Mouse (Mus musculus) testis, postnatal 10 days (tissue): ENCODE results near the gene Fgfr2.
A peak's percentile ranks its signal among the peaks of the same experiment; 100 is the strongest.

Experiments used
- DNase-seq: peaks from one replicate; pipeline ENCODE4 v3.0.0; 2021; ENCODE audit warnings: low spot score

Fgfr2 gene

DNA sequence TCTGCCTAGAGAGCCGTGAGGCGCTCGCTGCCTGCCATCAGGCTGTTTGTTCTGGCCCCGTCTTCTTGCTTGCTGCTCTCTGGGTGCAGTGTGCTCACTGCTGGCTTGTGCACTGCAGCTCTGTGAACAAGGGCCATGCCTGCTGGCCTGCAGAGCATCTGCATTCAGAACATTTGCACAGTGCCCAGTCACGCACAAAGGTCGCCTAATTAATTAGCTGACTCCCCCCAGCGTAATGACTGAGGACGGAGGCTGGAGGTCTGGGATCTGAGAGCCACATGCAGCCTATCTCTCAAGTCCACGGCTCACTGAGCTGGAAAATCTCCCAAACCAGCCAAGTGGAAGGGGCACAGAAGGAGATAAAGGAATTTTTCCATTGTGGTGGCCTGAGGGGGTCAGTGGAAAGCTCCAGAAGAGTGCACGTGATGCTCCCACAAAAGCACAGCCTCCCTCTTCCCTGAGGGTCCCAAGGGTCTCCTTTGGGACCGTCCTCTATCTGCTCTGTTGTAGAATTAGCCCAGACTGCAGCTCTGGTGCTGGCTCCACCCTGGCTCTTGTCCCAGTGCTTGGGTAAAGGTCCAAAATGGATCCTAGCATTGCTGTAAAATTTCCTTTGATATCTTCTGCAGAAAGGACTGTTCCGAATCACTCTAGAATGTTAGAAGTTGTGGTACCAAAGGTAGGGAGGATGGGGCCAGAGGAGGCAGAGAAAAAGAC is 2285.1 kb downstream of the Fgfr2 start:
- DNase-seq: no peak

GRCm38 (mm10) chr7:130836066-130836465 is 2287.1 kb downstream of the Fgfr2 start:
- DNase-seq: no peak

DNA sequence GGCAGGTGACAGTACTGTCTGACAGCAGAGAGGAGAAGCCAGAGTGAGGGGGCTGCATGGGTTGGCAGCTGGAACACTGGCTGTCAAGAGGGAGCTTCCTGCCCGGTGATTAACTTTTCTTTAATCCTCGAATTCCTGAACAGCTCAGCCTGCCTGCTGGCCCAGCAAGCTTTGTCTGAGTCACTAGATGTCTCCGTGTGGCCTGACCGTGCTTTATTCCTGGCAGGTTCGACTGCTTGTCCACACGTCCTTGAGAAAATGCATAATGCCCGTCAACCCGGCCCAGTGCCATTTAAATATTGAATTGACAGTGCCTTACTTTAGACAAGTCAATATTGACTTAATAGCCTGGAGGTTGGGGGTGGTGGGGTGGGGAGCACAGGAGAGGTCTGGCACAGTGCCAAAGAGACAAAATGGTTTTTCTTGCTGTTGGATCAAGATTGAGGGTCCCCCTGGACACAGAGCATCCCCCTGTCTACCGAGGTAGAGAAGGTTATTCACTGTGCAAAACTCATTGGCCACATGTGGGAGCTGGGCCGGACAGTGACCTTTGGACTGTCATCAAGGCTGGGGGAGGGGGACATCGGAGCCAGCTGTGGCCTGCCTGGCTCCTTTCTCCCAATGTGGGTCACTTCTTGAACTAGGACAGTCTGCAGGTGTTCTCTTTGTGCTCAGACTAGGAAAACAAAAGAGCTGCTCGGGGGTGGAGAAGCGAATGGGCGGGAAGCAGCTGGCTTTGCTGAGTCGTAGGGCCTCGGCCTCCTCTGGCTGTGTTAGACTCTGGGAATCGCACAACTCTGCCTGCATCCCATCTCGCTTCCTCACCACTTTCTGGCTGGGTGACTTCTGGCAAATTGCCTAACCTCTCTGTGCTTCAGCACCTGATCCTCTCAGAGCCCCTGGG is 2287.9 kb downstream of the Fgfr2 start:
- no peak for DNase-seq

DNA sequence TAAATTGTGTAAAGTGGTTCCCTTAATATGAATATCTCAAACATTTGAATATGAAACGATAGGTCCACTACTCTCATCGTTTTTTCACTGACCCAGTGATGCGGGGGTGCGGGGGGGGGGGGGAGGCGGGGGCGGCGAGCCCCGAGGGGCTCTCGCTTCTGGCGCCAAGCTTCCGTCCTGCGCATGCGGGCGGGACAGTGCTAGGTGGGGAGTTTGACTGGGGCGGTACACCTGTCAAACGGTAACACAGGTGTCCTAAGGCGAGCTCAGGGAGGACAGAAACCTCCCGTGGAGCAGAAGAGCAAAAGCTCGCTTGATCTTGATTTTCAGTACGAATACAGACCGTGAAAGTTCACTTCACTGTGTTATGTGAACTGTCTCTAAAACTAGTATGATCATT is 2288.9 kb downstream of the Fgfr2 start:
- peak; percentile 92 for DNase-seq

DNA sequence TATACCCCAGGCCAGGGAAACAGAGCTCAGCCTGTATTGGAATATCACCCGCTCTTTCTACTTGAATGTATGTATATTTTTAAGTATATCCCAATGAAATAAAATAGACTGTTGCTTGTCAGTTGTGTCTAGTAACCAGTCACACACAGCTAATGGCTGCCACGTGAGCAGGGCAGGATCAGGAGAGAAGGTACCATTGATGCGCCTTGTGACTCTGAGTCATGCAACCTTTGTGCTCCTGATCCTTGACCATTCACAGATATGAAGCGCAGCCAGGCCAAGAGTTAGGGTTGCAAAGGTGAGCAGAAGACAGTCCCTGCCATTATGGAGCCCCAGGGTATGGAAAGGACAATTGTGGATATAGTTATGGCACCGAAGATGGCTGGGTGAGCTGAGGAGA is 2291.6 kb downstream of the Fgfr2 start:
- DNase-seq: no peak

DNA sequence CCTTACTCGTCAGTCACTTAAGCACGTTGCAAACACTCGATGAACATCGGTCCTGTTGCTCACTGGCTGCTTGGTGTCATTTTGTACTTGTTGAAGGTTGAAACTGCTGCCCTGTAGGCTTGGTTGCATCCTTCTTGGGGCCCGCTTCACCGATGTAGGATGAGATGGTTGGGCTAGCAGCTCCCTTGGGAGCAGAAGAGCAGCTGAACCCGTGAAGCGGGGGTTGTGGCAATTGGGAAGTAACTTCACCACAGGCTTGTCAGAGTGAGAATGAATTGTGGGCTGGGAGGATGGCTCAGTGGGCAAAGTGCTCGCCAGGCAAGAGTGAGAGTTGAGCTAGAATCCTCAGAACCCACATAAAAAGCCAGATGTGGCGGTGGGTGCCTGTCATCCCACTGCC is 2294.7 kb downstream of the Fgfr2 start:
- DNase-seq: no peak

DNA sequence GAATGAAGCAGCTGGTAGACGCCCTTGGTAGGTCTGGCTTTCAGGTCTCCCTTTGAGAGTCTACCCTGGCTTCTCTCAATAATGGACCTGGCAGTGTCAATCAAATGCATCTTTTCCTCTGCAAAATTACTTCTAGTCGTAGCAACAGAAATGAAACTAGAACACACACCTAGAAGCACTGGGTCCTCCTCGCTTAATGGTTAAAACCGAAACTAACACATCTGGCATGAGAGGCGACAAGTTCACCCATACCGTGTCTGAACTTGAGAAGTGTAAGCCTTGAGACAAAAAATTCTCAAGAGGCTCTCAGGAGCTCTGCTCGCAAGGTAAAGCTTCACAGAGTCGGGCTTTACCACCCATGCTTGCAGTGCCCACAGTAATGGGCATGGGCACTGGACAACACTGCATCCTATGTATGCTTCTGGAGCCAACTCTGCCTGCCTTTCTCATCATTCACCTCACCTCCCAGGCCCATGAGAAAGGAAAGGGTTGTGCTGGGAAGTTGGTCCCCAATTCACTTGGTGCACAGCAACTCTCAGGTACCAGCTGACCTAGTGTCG is 2295.2 kb downstream of the Fgfr2 start:
- DNase-seq: no peak

DNA sequence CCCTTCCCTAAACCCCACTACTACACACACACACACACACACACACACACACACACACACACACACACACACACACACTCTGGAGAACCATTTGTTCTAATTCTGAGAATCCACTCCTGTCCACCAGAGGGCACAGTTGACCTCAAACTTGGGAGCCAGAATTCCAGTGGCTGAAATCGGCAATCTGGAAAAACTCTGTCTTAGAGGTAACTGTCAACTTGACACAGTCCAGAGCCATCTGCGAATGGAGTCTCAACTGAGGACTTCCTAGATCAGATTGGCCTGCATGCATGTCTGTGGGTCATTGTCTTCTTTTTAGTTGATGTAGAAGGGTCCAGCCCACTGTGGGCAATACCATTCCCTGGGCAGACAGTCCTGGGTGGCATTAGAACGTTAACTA is 2295.7 kb downstream of the Fgfr2 start:
- DNase-seq: peak; percentile 73

DNA sequence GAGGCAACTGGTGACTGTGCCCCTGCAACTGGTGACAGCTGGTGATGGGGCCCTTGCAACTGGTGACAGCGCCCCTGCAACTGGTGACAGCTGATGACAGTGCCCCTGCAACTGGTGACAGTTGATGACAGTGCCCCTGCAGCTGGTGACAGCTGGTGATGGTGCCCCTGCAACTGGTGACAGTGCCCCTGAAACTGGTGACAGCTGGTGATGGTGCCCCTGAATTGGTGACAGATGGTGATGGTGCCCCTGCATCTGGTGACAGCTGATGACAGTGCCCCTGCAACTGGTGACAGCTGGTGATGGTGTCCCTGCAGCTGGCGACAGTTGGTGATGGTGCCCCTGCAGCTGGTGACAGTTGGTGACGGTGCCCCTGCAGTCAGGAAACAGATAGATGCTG is 2296.8 kb downstream of the Fgfr2 start:
- no peak for DNase-seq

GRCm38 (mm10) chr7:130823992-130824391 is 2299.2 kb downstream of the Fgfr2 start:
- DNase-seq: no peak

DNA sequence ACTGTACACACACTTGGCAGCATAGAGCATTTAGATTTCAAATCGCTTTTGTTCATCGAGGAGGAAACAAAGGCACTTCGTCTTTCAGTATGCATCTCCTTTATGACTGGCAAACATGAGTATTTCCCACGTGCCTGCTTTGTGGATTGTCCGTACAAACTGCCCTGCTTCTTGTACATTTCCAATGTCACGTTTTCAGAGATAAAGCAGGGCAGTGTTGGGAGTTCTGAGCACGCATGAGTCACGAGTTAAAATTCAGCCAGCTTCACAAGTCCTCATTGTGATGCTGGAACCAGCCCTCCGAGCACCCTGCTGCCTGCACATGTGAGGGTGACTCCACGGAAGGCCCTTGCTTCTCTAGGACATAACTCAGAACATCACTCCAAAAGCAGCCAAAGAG is 2303.5 kb downstream of the Fgfr2 start:
- DNase-seq: no peak

DNA sequence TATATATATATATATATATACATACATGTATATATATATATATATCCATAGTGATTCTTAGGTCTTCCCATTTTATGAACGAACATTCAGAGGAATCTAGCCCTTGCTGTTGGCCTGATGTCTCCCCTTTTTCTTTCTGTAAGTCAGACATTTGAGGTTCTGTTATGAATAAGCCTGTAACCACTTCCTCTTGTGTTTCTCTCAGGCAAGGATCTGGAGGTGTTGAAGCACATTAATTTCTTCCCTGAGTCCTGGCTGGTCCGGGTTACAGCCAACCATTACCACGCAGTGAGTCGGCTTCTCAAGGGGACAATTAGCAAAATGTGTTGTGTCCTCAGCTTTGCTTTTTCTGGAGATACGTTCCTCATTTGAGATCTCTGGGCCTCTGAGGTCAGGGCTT is 2304.3 kb downstream of the Fgfr2 start:
- DNase-seq: no peak

GRCm38 (mm10) chr7:130816243-130816642 is 2306.9 kb downstream of the Fgfr2 start:
- no peak for DNase-seq

DNA sequence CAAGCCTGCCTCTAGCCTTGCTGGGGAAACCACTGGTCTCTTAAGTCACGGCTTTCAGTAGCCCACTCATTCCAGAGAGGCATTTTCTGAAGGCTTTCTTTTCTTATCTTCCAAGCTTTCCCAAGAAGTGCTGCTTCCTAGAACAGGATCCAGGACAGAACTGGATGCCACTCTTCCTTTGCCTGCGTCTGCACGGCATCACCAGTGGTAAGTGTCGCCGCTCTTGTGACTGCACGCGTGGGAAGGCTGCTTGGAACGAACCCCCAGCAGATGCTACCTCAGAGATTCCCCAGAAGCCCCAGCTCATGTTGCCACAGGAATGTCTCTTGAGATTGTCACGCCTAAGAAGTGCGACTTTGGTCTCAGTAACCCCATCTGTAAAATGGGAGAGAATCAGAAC is 2307.5 kb downstream of the Fgfr2 start:
- DNase-seq: no peak

DNA sequence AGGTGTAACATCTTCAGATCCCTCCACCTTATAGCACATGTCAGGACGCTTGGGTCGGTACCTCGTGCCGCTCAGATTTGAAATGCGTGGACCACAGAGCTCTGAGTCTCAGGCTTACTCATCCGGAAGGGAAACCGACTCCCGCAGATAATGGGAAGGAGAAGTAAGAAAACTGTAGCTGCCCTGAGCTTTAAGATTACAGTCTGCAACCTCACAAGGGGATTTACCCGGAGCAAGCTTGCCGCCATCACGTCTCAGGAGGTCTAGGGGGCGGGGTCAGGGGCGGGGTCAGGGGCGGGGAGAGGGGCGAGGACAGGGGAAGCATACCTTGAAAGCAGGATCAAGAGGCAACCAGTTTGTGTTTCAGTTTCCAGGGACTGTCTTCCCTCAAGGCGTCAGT is 2310.7 kb downstream of the Fgfr2 start:
- DNase-seq: no peak

- no peak for DNase-seq
These were observed 2312.9 kb downstream of the Fgfr2 start for GRCm38 (mm10) chr7:130810238-130810637.

DNA sequence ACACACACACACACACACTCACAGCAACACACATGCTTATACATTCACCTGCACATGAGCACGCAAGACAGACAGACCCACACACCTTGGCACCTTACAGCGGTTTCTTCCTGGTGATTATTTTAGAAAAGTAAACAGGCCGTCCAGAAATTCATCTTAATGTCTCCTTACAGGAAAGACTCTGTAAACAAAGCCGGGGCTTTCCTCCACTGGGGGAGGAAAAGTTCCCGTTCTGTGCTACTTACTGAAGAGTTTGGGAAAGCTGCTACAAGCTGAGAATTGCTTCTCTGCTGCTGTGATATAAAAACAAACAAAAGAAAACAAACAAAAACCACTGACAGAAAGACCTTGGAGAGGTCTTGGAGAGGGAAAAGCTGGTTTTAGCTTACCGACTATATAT is 2314.5 kb downstream of the Fgfr2 start:
- no peak for DNase-seq

DNA sequence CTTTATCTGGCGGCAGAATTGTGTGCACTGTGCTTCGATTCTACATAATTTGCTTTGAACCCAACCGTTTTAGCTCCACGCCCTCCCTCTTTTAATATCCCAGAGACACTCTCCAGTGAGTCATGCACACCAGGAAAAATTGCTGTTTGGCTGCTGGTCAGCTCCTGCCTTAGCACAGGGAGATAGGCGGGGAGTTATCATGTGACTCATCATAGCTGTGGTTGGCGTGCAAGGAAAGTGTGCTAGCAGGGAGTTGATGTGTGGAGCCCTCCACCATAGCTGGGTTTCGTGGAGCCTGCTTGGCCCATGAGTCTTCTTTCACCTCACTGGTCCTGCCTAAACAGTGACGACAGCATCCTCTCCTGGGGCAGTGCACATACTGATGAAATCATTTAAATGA is 2315.4 kb downstream of the Fgfr2 start:
- no peak for DNase-seq

GRCm38 (mm10) chr7:130804991-130805390 is 2318.2 kb downstream of the Fgfr2 start:
- no peak for DNase-seq

- DNase-seq: no peak
These were observed 2319.8 kb downstream of the Fgfr2 start for GRCm38 (mm10) chr7:130803251-130803825.

- DNase-seq: no peak
These were observed 2321.3 kb downstream of the Fgfr2 start for GRCm38 (mm10) chr7:130801811-130802210.

- DNase-seq: no peak
These were observed 2322.5 kb downstream of the Fgfr2 start for GRCm38 (mm10) chr7:130800681-130801080.

DNA sequence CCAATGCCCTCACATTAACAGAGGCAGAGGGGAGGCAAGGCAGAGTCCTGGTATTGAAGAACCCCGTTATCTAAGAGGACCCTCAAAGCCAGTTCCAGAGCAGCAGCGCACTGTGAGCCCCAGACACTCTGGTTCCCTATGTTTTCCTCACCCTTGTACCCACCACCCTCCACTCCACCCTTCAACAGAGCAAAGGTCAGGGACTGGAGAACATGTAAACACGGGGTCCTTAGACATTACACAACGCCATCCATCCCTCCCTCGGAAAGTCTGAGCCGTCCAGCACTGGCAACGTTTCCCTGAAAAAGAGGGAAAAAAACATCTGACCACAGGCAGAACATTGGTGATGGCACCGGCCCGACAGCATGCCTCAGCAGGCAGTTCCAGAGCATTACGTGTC is 2323.7 kb downstream of the Fgfr2 start:
- no peak for DNase-seq
